Mouse (Mus musculus) heart, embryonic 13.5 days (tissue): Measurements from ENCODE around the gene Lypd3. TPM values are rescaled to one million over a fixed set of nuclear protein-coding genes. Genes with fewer than 3 reads are reported as not detected.
A peak's percentile ranks its signal among the peaks of the same experiment; 100 is the strongest.

Experiments used
- ATAC-seq: fragments of 200-750 bp; cut with Nextera tagmentation; 2 replicates; pipeline ENCODE4 v1.8.0; 2017; ENCODE audit warnings: moderate TSS enrichment; ENCODE audit not compliant: insufficient number of reproducible peaks, low FRiP score, low TSS enrichment; ENCODE audit errors: extremely low read depth
- H3K27ac ChIP-seq: fragments of 300-500 bp; sonication (generic); replicated peaks from 2 replicates; pipeline ENCODE4 v1.5.1; 2015; ENCODE audit warnings: moderate library complexity, mild to moderate bottlenecking, inconsistent platforms
- H3K27me3 ChIP-seq: fragments of 300-500 bp; sonication (generic); replicated peaks from 2 replicates; pipeline ENCODE4 v1.6.1; 2015; ENCODE audit warnings: mild to moderate bottlenecking, inconsistent platforms
- H3K36me3 ChIP-seq: fragments of 300-500 bp; sonication (generic); 2 replicates; pipeline ENCODE4 v1.6.1; 2015; ENCODE audit warnings: mild to moderate bottlenecking, inconsistent platforms
- H3K4me1 ChIP-seq: fragments of 300-500 bp; sonication (generic); 2 replicates; pipeline ENCODE4 v1.6.1; 2015; ENCODE audit warnings: inconsistent platforms
- H3K4me2 ChIP-seq: fragments of 300-500 bp; sonication (generic); 2 replicates; pipeline ENCODE4 v1.6.1; 2015; ENCODE audit warnings: inconsistent platforms, mild to moderate bottlenecking, moderate library complexity
- H3K4me3 ChIP-seq: fragments of 300-500 bp; sonication (generic); 2 replicates; pipeline ENCODE4 v1.5.1; 2015; ENCODE audit warnings: moderate library complexity, mild to moderate bottlenecking, inconsistent platforms
- H3K9ac ChIP-seq: fragments of 300-500 bp; sonication (generic); 2 replicates; pipeline ENCODE4 v1.6.1; 2015; ENCODE audit warnings: inconsistent platforms, mild to moderate bottlenecking, moderate library complexity
- H3K9me3 ChIP-seq: fragments of 300-500 bp; sonication (generic); 2 replicates; pipeline ENCODE4 v1.6.1; 2016; ENCODE audit warnings: inconsistent platforms
- WGBS: fragments of 180-500 bp; shearing (Covaris S2); methylation state at CpG from one replicate; pipeline ENCODE4 v1.1.7; 2015; ENCODE audit warnings: mixed read lengths; 5-methylcytosine and 5-hydroxymethylcytosine counted together
- polyA plus RNA-seq: library from polyadenylated mRNA; unstranded; fragments of >200 nt; fragmentation: Nextera tagmentation; extraction: Ambion mirVana; gene quantifications from 2 replicates; pipeline ENCODE4 v1.2.1, GENCODE M21; 2015

Lypd3 gene
- polyA plus RNA-seq, 1 experiment from 2014 or later, result 0.20 TPM

- no peak overlapping the region for H3K4me3 ChIP-seq
- ATAC-seq, result no peak
- H3K4me2 ChIP-seq, result no peak overlapping the region
- WGBS, result 66% methylated on average over 15 of the region's 15 CpGs
- peaks cover 16% of the 10 kb centered on the region for H3K27me3 ChIP-seq
- no peaks in the 10 kb centered on the region for H3K36me3 ChIP-seq
- H3K9me3 ChIP-seq, result no peaks in the 10 kb centered on the region
- H3K27ac ChIP-seq, result no peak overlapping the region
- no peak overlapping the region for H3K9ac ChIP-seq
- H3K4me1 ChIP-seq, result peaks cover 6% of the 10 kb centered on the region
Measured at GRCm38 (mm10) chr7:24599211-24600067, 36.9 kb upstream of the Lypd3 start.

GRCm38 (mm10) chr7:24600941-24601597 is 35.3 kb upstream of the Lypd3 start:
- no peak for ATAC-seq
- Histone ChIP-seq H3K9ac (peak overlapping the region; percentile 59; the same call in 1 of the 2 replicates), H3K4me2 (peak overlapping the region; percentile 60), H3K4me3 (peak overlapping the region; percentile 27), H3K36me3 (no peaks in the 10 kb centered on the region), H3K4me1 (no peaks in the 10 kb centered on the region), H3K27ac (no peak overlapping the region), H3K9me3 (no peaks in the 10 kb centered on the region), H3K27me3 (no peaks in the 10 kb centered on the region)
- 5% methylated on average over 13 of the region's 13 CpGs for WGBS

GRCm38 (mm10) chr7:24605561-24605960 is 30.8 kb upstream of the Lypd3 start:
- no peak overlapping the region for H3K9ac ChIP-seq
- no peak for ATAC-seq
- 85% methylated on average over 7 of the region's 7 CpGs for WGBS
- H3K9me3 ChIP-seq, result no peaks in the 10 kb centered on the region
- H3K4me2 ChIP-seq, result no peak overlapping the region
- peaks cover 6% of the 10 kb centered on the region for H3K4me1 ChIP-seq
- no peak overlapping the region for H3K27ac ChIP-seq
- H3K36me3 ChIP-seq, result no peaks in the 10 kb centered on the region
- peaks cover 20% of the 10 kb centered on the region for H3K27me3 ChIP-seq
- H3K4me3 ChIP-seq, result no peak overlapping the region

GRCm38 (mm10) chr7:24606046-24606445 is 30.3 kb upstream of the Lypd3 start:
- no peak overlapping the region for H3K9ac ChIP-seq
- no peak overlapping the region for H3K27ac ChIP-seq
- no peak overlapping the region for H3K4me2 ChIP-seq
- H3K9me3 ChIP-seq, result no peaks in the 10 kb centered on the region
- peaks cover 11% of the 10 kb centered on the region for H3K4me1 ChIP-seq
- no peak overlapping the region for H3K4me3 ChIP-seq
- 74% methylated on average over 7 of the region's 7 CpGs for WGBS
- ATAC-seq, result no peak
- H3K27me3 ChIP-seq, result peaks cover 25% of the 10 kb centered on the region
- H3K36me3 ChIP-seq, result no peaks in the 10 kb centered on the region

GRCm38 (mm10) chr7:24608017-24608416 is 28.3 kb upstream of the Lypd3 start:
- H3K9ac ChIP-seq, result no peak overlapping the region
- no peak overlapping the region for H3K27ac ChIP-seq
- no peaks in the 10 kb centered on the region for H3K9me3 ChIP-seq
- H3K4me1 ChIP-seq, result peaks cover 27% of the 10 kb centered on the region
- 38% methylated on average over 6 of the region's 6 CpGs for WGBS
- H3K4me2 ChIP-seq, result no peak overlapping the region
- H3K36me3 ChIP-seq, result no peaks in the 10 kb centered on the region
- no peak overlapping the region for H3K4me3 ChIP-seq
- H3K27me3 ChIP-seq, result peaks cover 45% of the 10 kb centered on the region
- peak; percentile 47; the same call in 1 of the 2 replicates for ATAC-seq

- H3K27me3 ChIP-seq, result peaks cover 50% of the 10 kb centered on the region
- H3K9ac ChIP-seq, result no peak overlapping the region
- ATAC-seq, result no peak
- no peak overlapping the region for H3K27ac ChIP-seq
- no peaks in the 10 kb centered on the region for H3K36me3 ChIP-seq
- H3K4me1 ChIP-seq, result peaks cover 27% of the 10 kb centered on the region
- no peaks in the 10 kb centered on the region for H3K9me3 ChIP-seq
- H3K4me3 ChIP-seq, result no peak overlapping the region
- 71% methylated on average over 8 of the region's 8 CpGs for WGBS
- H3K4me2 ChIP-seq, result no peak overlapping the region
Measured at GRCm38 (mm10) chr7:24608561-24608960, 27.8 kb upstream of the Lypd3 start.

GRCm38 (mm10) chr7:24610144-24610878 is 26.0 kb upstream of the Lypd3 start, which contains the start of gene Phldb3:
Phldb3 (plus strand) TSS chr7:24610763.
- Histone ChIP-seq H3K4me3 (peak within 1 kb of the TSS; percentile 55), H3K36me3 (no peaks in the 10 kb centered on the region), H3K4me2 (peak within 1 kb of the TSS; percentile 77), H3K27me3 (peaks cover 65% of the 10 kb centered on the region), H3K9ac (peak within 1 kb of the TSS; percentile 61), H3K9me3 (no peaks in the 10 kb centered on the region), H3K4me1 (peaks cover 27% of the 10 kb centered on the region), H3K27ac (no peak within 1 kb of the TSS)
- 0 out of 2 replicates have a peak, but pooled peaks have one; percentile 6 for ATAC-seq
- WGBS, result 6% methylated on average over 27 of the region's 27 CpGs

- Histone ChIP-seq H3K9me3 (no peaks in the 10 kb centered on the region), H3K4me2 (peak overlapping the region; percentile 77), H3K9ac (peak overlapping the region; percentile 61), H3K4me3 (peak overlapping the region; percentile 55), H3K27me3 (peaks cover 65% of the 10 kb centered on the region), H3K36me3 (no peaks in the 10 kb centered on the region), H3K4me1 (peaks cover 27% of the 10 kb centered on the region), H3K27ac (no peak overlapping the region)
- WGBS, result 1% methylated on average over 36 of the region's 36 CpGs
- peak; percentile 57; the same call in 1 of the 2 replicates for ATAC-seq
Measured at GRCm38 (mm10) chr7:24610879-24611494, 25.4 kb upstream of the Lypd3 start.

- no peak for ATAC-seq
- peak overlapping the region; percentile 56; the same call in 1 of the 2 replicates for H3K9ac ChIP-seq
- peak overlapping the region; percentile 77 for H3K4me2 ChIP-seq
- no peaks in the 10 kb centered on the region for H3K36me3 ChIP-seq
- H3K27ac ChIP-seq, result no peak overlapping the region
- 17% methylated on average over 7 of the region's 7 CpGs for WGBS
- H3K4me3 ChIP-seq, result peak overlapping the region; percentile 55
- peaks cover 65% of the 10 kb centered on the region for H3K27me3 ChIP-seq
- no peaks in the 10 kb centered on the region for H3K9me3 ChIP-seq
- peaks cover 27% of the 10 kb centered on the region for H3K4me1 ChIP-seq
Measured at GRCm38 (mm10) chr7:24611709-24612108, 24.6 kb upstream of the Lypd3 start.

GRCm38 (mm10) chr7:24612308-24612910 is 23.9 kb upstream of the Lypd3 start:
- Histone ChIP-seq H3K4me3 (peak overlapping the region; percentile 31), H3K9me3 (no peaks in the 10 kb centered on the region), H3K27me3 (peaks cover 65% of the 10 kb centered on the region), H3K4me1 (peaks cover 27% of the 10 kb centered on the region), H3K36me3 (no peaks in the 10 kb centered on the region), H3K27ac (no peak overlapping the region), H3K4me2 (peak overlapping the region; percentile 50), H3K9ac (0 out of 2 replicates have a peak overlapping the region, but pooled peaks have one; percentile 19)
- WGBS, result 4% methylated on average over 27 of the region's 27 CpGs
- no peak for ATAC-seq
